Mouse (Mus musculus): ENCODE data around the gene Ints7. TPM values are rescaled to one million over a fixed set of nuclear protein-coding genes. Genes with fewer than 3 reads are reported as not detected.
A peak's percentile ranks its signal among the peaks of the same experiment; 100 is the strongest.

The Ints7 gene
- 42.7 and 43.3 TPM in 2 replicates for polyA plus RNA-seq (2015; fragmentation: Nextera tagmentation; extraction: Ambion mirVana)

GRCm38 (mm10) chr1:191575458-191576247 is at the start of gene Ints7, which contains the start of gene Dtl:
Gene Ints7, plus strand, starts transcription at chr1:191575636.
Gene Dtl, minus strand, starts transcription at chr1:191575544.
- Histone ChIP-seq H3K27ac (peak within 1 kb of the TSS; percentile 96), H3K4me1 (peaks cover 35% of the 10 kb centered on the region), H3K9ac (peak within 1 kb of the TSS; percentile 66), H3K27me3 (replicated peaks) (no peaks in the 10 kb centered on the region), H3K4me2 (peak within 1 kb of the TSS; percentile 97), H3K9me3 (no peaks in the 10 kb centered on the region), H3K36me3 (replicated peaks) (no peaks in the 10 kb centered on the region), H3K4me3 (peak within 1 kb of the TSS; percentile 81)
- under 1% methylated on average over 69 of the region's 70 CpGs for WGBS
- peak; percentile 99 for ATAC-seq (replicated peaks)

GRCm38 (mm10) chr1:191527089-191527488 is 48.3 kb upstream of the Ints7 start:
- H3K4me3 ChIP-seq: no peak overlapping the region
- no peaks in the 10 kb centered on the region for H3K9me3 ChIP-seq
- WGBS: 85% methylated on average over 3 of the region's 3 CpGs
- H3K4me2 ChIP-seq: no peak overlapping the region
- no peak overlapping the region for H3K27ac ChIP-seq
- no peaks in the 10 kb centered on the region for H3K4me1 ChIP-seq
- ATAC-seq (replicated peaks): no peak
- H3K36me3 ChIP-seq (replicated peaks): no peaks in the 10 kb centered on the region
- H3K27me3 ChIP-seq (replicated peaks): no peaks in the 10 kb centered on the region
- no peak overlapping the region for H3K9ac ChIP-seq

- H3K4me3 ChIP-seq: no peak overlapping the region
- no peaks in the 10 kb centered on the region for H3K36me3 ChIP-seq (replicated peaks)
- H3K27me3 ChIP-seq (replicated peaks): no peaks in the 10 kb centered on the region
- ATAC-seq (replicated peaks): no peak
- H3K9me3 ChIP-seq: no peaks in the 10 kb centered on the region
- 75% methylated on average over 4 of the region's 4 CpGs for WGBS
- H3K27ac ChIP-seq: no peak overlapping the region
- H3K4me1 ChIP-seq: no peaks in the 10 kb centered on the region
- H3K4me2 ChIP-seq: no peak overlapping the region
- no peak overlapping the region for H3K9ac ChIP-seq
Observed at GRCm38 (mm10) chr1:191527921-191528612, 47.4 kb upstream of the Ints7 start.

- Histone ChIP-seq H3K9me3 (no peaks in the 10 kb centered on the region), H3K27ac (no peak overlapping the region), H3K4me3 (no peak overlapping the region), H3K9ac (no peak overlapping the region), H3K27me3 (replicated peaks) (no peaks in the 10 kb centered on the region), H3K4me1 (no peaks in the 10 kb centered on the region), H3K36me3 (replicated peaks) (no peaks in the 10 kb centered on the region), H3K4me2 (no peak overlapping the region)
- ATAC-seq (replicated peaks): no peak
- 90% methylated on average over 2 of the region's 2 CpGs for WGBS
Observed at GRCm38 (mm10) chr1:191529406-191529805, 46.0 kb upstream of the Ints7 start.

- H3K9me3 ChIP-seq: no peaks in the 10 kb centered on the region
- ATAC-seq (replicated peaks): no peak
- no peak overlapping the region for H3K4me3 ChIP-seq
- no peaks in the 10 kb centered on the region for H3K36me3 ChIP-seq (replicated peaks)
- H3K9ac ChIP-seq: no peak overlapping the region
- H3K27ac ChIP-seq: no peak overlapping the region
- no peak overlapping the region for H3K4me2 ChIP-seq
- H3K4me1 ChIP-seq: no peaks in the 10 kb centered on the region
- 52% methylated on average over 1 of the region's 1 CpGs for WGBS
- H3K27me3 ChIP-seq (replicated peaks): no peaks in the 10 kb centered on the region
Observed at GRCm38 (mm10) chr1:191531023-191531422, 44.4 kb upstream of the Ints7 start.

- Histone ChIP-seq H3K27ac (no peak overlapping the region), H3K4me1 (no peaks in the 10 kb centered on the region), H3K9me3 (no peaks in the 10 kb centered on the region), H3K4me3 (no peak overlapping the region), H3K4me2 (no peak overlapping the region), H3K36me3 (replicated peaks) (no peaks in the 10 kb centered on the region), H3K9ac (no peak overlapping the region), H3K27me3 (replicated peaks) (no peaks in the 10 kb centered on the region)
- no peak for ATAC-seq (replicated peaks)
- WGBS: 64% methylated on average over 2 of the region's 2 CpGs
Observed at GRCm38 (mm10) chr1:191534896-191535295, 40.5 kb upstream of the Ints7 start.

- H3K9ac ChIP-seq: no peak overlapping the region
- no peak overlapping the region for H3K4me3 ChIP-seq
- no peaks in the 10 kb centered on the region for H3K4me1 ChIP-seq
- no peaks in the 10 kb centered on the region for H3K36me3 ChIP-seq (replicated peaks)
- WGBS: 93% methylated on average over 2 of the region's 2 CpGs
- no peaks in the 10 kb centered on the region for H3K27me3 ChIP-seq (replicated peaks)
- no peak for ATAC-seq (replicated peaks)
- no peak overlapping the region for H3K4me2 ChIP-seq
- H3K27ac ChIP-seq: no peak overlapping the region
- H3K9me3 ChIP-seq: no peaks in the 10 kb centered on the region
Observed at GRCm38 (mm10) chr1:191540300-191540699, 35.1 kb upstream of the Ints7 start.

GRCm38 (mm10) chr1:191541014-191541413 is 34.4 kb upstream of the Ints7 start:
- Histone ChIP-seq H3K4me2 (no peak overlapping the region), H3K4me3 (no peak overlapping the region), H3K27ac (no peak overlapping the region), H3K4me1 (no peaks in the 10 kb centered on the region), H3K9ac (no peak overlapping the region), H3K27me3 (replicated peaks) (no peaks in the 10 kb centered on the region), H3K36me3 (replicated peaks) (no peaks in the 10 kb centered on the region), H3K9me3 (no peaks in the 10 kb centered on the region)
- ATAC-seq (replicated peaks): no peak
- 92% methylated on average over 9 of the region's 9 CpGs for WGBS

GRCm38 (mm10) chr1:191541619-191542018 is 33.8 kb upstream of the Ints7 start:
- 91% methylated on average over 4 of the region's 4 CpGs for WGBS
- no peak overlapping the region for H3K9ac ChIP-seq
- no peaks in the 10 kb centered on the region for H3K27me3 ChIP-seq (replicated peaks)
- H3K36me3 ChIP-seq (replicated peaks): no peaks in the 10 kb centered on the region
- ATAC-seq (replicated peaks): no peak
- no peak overlapping the region for H3K4me2 ChIP-seq
- no peak overlapping the region for H3K4me3 ChIP-seq
- no peaks in the 10 kb centered on the region for H3K9me3 ChIP-seq
- no peak overlapping the region for H3K27ac ChIP-seq
- no peaks in the 10 kb centered on the region for H3K4me1 ChIP-seq

GRCm38 (mm10) chr1:191543747-191544146 is 31.7 kb upstream of the Ints7 start:
- H3K27me3 ChIP-seq (replicated peaks): no peaks in the 10 kb centered on the region
- no peaks in the 10 kb centered on the region for H3K4me1 ChIP-seq
- H3K27ac ChIP-seq: no peak overlapping the region
- no peak overlapping the region for H3K4me3 ChIP-seq
- no peak for ATAC-seq (replicated peaks)
- no peaks in the 10 kb centered on the region for H3K36me3 ChIP-seq (replicated peaks)
- no peak overlapping the region for H3K9ac ChIP-seq
- H3K9me3 ChIP-seq: no peaks in the 10 kb centered on the region
- no peak overlapping the region for H3K4me2 ChIP-seq
- 88% methylated on average over 3 of the region's 3 CpGs for WGBS

- 75% methylated on average over 4 of the region's 4 CpGs for WGBS
- Histone ChIP-seq H3K27ac (no peak overlapping the region), H3K27me3 (replicated peaks) (no peaks in the 10 kb centered on the region), H3K4me3 (no peak overlapping the region), H3K36me3 (replicated peaks) (no peaks in the 10 kb centered on the region), H3K4me2 (no peak overlapping the region), H3K9ac (no peak overlapping the region), H3K4me1 (no peaks in the 10 kb centered on the region), H3K9me3 (no peaks in the 10 kb centered on the region)
- ATAC-seq (replicated peaks): no peak
Observed at GRCm38 (mm10) chr1:191550786-191551185, 24.6 kb upstream of the Ints7 start.

- Histone ChIP-seq H3K36me3 (replicated peaks) (no peaks in the 10 kb centered on the region), H3K4me3 (no peak overlapping the region), H3K27ac (no peak overlapping the region), H3K27me3 (replicated peaks) (no peaks in the 10 kb centered on the region), H3K9me3 (no peaks in the 10 kb centered on the region), H3K9ac (no peak overlapping the region), H3K4me2 (no peak overlapping the region), H3K4me1 (no peaks in the 10 kb centered on the region)
- no peak for ATAC-seq (replicated peaks)
- 88% methylated on average over 8 of the region's 8 CpGs for WGBS
Observed at GRCm38 (mm10) chr1:191557109-191557508, 18.3 kb upstream of the Ints7 start.

- H3K36me3 ChIP-seq (replicated peaks): no peaks in the 10 kb centered on the region
- H3K9ac ChIP-seq: no peak overlapping the region
- WGBS: 89% methylated on average over 5 of the region's 5 CpGs
- H3K9me3 ChIP-seq: no peaks in the 10 kb centered on the region
- no peak overlapping the region for H3K4me3 ChIP-seq
- H3K27me3 ChIP-seq (replicated peaks): no peaks in the 10 kb centered on the region
- H3K27ac ChIP-seq: no peak overlapping the region
- H3K4me2 ChIP-seq: no peak overlapping the region
- H3K4me1 ChIP-seq: no peaks in the 10 kb centered on the region
- no peak for ATAC-seq (replicated peaks)
Observed at GRCm38 (mm10) chr1:191559779-191560178, 15.7 kb upstream of the Ints7 start.

All from midbrain, embryonic 15.5 days (tissue).